Mouse (Mus musculus) embryonic facial prominence, embryonic 14.5 days (tissue): ENCODE results near the gene Msh5. TPM values are rescaled to one million over a fixed set of nuclear protein-coding genes. Genes with fewer than 3 reads are reported as not detected.

ENCODE experiments used
- ATAC-seq: fragments of 200-750 bp; cut with Nextera tagmentation; 2 replicates; pipeline ENCODE4 v1.8.0; 2017; ENCODE audit warnings: low read depth, moderate number of reproducible peaks, moderate TSS enrichment
- DNase-seq: peaks from one replicate; pipeline ENCODE4 v3.0.0-alpha.2; 2015; ENCODE audit warnings: low spot score
- H3K27ac ChIP-seq: fragments of 300-500 bp; sonication (generic); replicated peaks from 2 replicates; pipeline ENCODE4 v1.5.1; 2014; ENCODE audit warnings: low read depth, mild to moderate bottlenecking, low read length, moderate library complexity
- H3K27me3 ChIP-seq: fragments of 300-500 bp; sonication (generic); replicated peaks from 2 replicates; pipeline ENCODE4 v1.6.1; 2014; ENCODE audit warnings: low read length; ENCODE audit not compliant: control insufficient read depth, insufficient read depth
- H3K36me3 ChIP-seq: fragments of 300-500 bp; sonication (generic); 2 replicates; pipeline ENCODE4 v1.6.1; 2014; ENCODE audit warnings: low read length, mixed read lengths; ENCODE audit not compliant: control insufficient read depth, insufficient read depth
- H3K4me1 ChIP-seq: fragments of 300-500 bp; sonication (generic); 2 replicates; pipeline ENCODE4 v1.6.1; 2014; ENCODE audit warnings: antibody characterized with exemption, low read length; ENCODE audit not compliant: control insufficient read depth, insufficient read depth
- H3K4me2 ChIP-seq: fragments of 300-500 bp; sonication (generic); 2 replicates; pipeline ENCODE4 v1.6.1; 2014; ENCODE audit warnings: low read depth, mild to moderate bottlenecking, low read length, moderate library complexity, mixed read lengths
- H3K4me3 ChIP-seq: fragments of 300-500 bp; sonication (generic); 2 replicates; pipeline ENCODE4 v1.5.1; 2014; ENCODE audit warnings: low read depth, mild to moderate bottlenecking, low read length
- H3K9ac ChIP-seq: fragments of 300-500 bp; sonication (generic); 2 replicates; pipeline ENCODE4 v1.6.1; 2014; ENCODE audit warnings: low read depth, mild to moderate bottlenecking, low read length, moderate library complexity, mixed read lengths
- H3K9me3 ChIP-seq: fragments of 300-500 bp; sonication (generic); 2 replicates; pipeline ENCODE4 v1.6.1; 2016; ENCODE audit warnings: low read length; ENCODE audit not compliant: control insufficient read depth
- WGBS: fragments of 180-500 bp; shearing (Covaris S2); extraction: QIAGEN DNeasy Blood & Tissue Kit; methylation state at CpG from one replicate; pipeline ENCODE4 v1.1.7; 2014; 5-methylcytosine and 5-hydroxymethylcytosine counted together
- polyA plus RNA-seq: library from polyadenylated mRNA; unstranded; fragments of >200 nt; fragmentation: Nextera tagmentation; extraction: Ambion mirVana; gene quantifications from 2 replicates; pipeline ENCODE4 v1.2.1, GENCODE M21; 2014

Gene Msh5
- polyA plus RNA-seq, 1 experiment from 2014 or later: 2.5 TPM

DNA sequence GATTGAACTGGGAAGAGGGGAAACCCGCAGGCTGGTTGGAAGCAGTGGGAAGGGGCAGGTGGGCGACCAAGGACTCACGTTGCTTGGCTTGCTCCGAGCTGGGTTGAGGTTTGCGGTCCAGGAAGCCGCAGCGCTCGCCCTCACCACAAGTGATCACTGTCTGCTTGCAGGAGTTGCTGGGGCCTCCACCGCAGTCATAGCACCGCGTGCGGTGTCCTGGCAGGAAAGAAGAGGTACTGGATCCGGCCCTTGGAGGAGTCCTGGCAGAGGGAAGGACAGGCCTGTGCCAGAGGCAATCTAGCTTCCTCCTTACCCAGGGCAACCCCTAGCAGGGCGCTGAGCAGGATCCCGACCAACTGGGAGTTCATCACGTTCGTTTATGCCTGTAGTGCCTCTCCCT, 27.6 kb upstream of the Msh5 start:
- Histone ChIP-seq H3K9me3 (no peaks in the 10 kb centered on the region), H3K27ac (no peak overlapping the region), H3K9ac (no peak overlapping the region), H3K4me3 (no peak overlapping the region), H3K36me3 (no peaks in the 10 kb centered on the region), H3K4me2 (no peak overlapping the region), H3K27me3 (no peaks in the 10 kb centered on the region), H3K4me1 (peaks cover 3% of the 10 kb centered on the region; the same call in 1 of the 2 replicates)
- DNase-seq (no peak), ATAC-seq (0 out of 2 replicates have a peak, but pooled peaks have one; percentile 14)
- 54% methylated on average over 8 of the region's 17 CpGs for WGBS

GRCm38 (mm10) chr17:35071454-35071853, 24.9 kb upstream of the Msh5 start:
- DNase-seq (no peak), ATAC-seq (no peak)
- H3K36me3 ChIP-seq: no peaks in the 10 kb centered on the region
- H3K27ac ChIP-seq: no peak overlapping the region
- WGBS: 73% methylated on average over 9 of the region's 9 CpGs
- no peaks in the 10 kb centered on the region for H3K9me3 ChIP-seq
- H3K4me1 ChIP-seq: no peaks in the 10 kb centered on the region
- H3K27me3 ChIP-seq: 0 out of 2 replicates have a peak, but pooled peaks cover 8% of the 10 kb centered on the region
- no peak overlapping the region for H3K9ac ChIP-seq
- H3K4me3 ChIP-seq: no peak overlapping the region
- no peak overlapping the region for H3K4me2 ChIP-seq

GRCm38 (mm10) chr17:35070556-35071229, 24.1 kb upstream of the Msh5 start:
- Histone ChIP-seq H3K9ac (no peak overlapping the region), H3K4me1 (no peaks in the 10 kb centered on the region), H3K4me3 (no peak overlapping the region), H3K27me3 (peaks cover 13% of the 10 kb centered on the region; the same call in 1 of the 2 replicates), H3K27ac (no peak overlapping the region), H3K4me2 (no peak overlapping the region), H3K36me3 (no peaks in the 10 kb centered on the region), H3K9me3 (no peaks in the 10 kb centered on the region)
- DNase-seq (no peak), ATAC-seq (no peak)
- 32% methylated on average over 6 of the region's 6 CpGs for WGBS

DNA sequence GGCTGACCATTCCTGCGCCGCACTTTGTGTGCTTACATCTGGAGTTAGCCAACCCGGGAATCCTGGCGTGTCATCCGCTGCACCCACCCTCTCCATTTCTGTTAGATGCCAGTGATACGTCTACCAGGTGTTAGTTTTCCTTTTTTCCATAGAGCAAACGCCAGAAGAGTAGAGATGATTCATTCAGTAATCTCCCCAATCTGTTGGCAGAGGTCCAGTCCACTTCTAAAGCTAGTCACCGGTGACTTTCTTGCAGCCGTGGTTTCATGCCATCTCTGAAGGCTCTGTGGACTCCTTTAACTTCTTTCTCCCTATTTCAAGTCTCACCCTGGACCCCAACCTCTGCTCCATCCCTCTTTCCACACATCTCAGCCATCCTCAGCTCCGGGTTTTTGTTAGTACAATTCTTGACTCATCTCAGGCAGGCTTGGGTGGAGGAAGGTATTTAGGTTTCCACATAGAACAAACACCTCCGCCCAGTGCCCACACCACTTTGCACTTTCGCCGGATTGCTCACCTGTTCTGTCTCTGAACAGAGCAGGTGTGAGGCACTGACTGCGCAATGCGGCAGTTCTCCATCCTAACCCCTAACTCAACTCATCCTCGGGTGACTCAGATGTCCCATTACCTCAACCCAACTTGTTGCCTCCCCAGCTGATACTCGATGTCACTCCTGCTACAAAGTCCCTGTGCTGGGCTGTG, 21.8 kb upstream of the Msh5 start:
- no peaks in the 10 kb centered on the region for H3K9me3 ChIP-seq
- peaks cover 6% of the 10 kb centered on the region; the same call in 1 of the 2 replicates for H3K4me1 ChIP-seq
- no peak overlapping the region for H3K4me3 ChIP-seq
- WGBS: 71% methylated on average over 17 of the region's 17 CpGs
- ATAC-seq (no peak), DNase-seq (no peak)
- H3K36me3 ChIP-seq: no peaks in the 10 kb centered on the region; the same call in 1 of the 2 replicates
- no peak overlapping the region for H3K4me2 ChIP-seq
- no peak overlapping the region for H3K27ac ChIP-seq
- peaks cover 20% of the 10 kb centered on the region for H3K27me3 ChIP-seq
- H3K9ac ChIP-seq: no peak overlapping the region

GRCm38 (mm10) chr17:35066084-35066483, 19.5 kb upstream of the Msh5 start, which contains the start of gene Mpig6b:
Mpig6b (minus strand) TSS chr17:35066184.
- peaks cover 19% of the 10 kb centered on the region for H3K36me3 ChIP-seq
- H3K4me3 ChIP-seq: peak within 1 kb of the TSS; percentile 34
- H3K27me3 ChIP-seq: peaks cover 20% of the 10 kb centered on the region
- DNase-seq: no peak
- ATAC-seq: no peak
- no peaks in the 10 kb centered on the region for H3K9me3 ChIP-seq
- H3K4me2 ChIP-seq: peak within 1 kb of the TSS; percentile 61
- H3K4me1 ChIP-seq: peaks cover 6% of the 10 kb centered on the region; the same call in 1 of the 2 replicates
- WGBS: 43% methylated on average over 10 of the region's 10 CpGs
- peak within 1 kb of the TSS; percentile 56 for H3K9ac ChIP-seq
- peak within 1 kb of the TSS; percentile 54 for H3K27ac ChIP-seq

DNA sequence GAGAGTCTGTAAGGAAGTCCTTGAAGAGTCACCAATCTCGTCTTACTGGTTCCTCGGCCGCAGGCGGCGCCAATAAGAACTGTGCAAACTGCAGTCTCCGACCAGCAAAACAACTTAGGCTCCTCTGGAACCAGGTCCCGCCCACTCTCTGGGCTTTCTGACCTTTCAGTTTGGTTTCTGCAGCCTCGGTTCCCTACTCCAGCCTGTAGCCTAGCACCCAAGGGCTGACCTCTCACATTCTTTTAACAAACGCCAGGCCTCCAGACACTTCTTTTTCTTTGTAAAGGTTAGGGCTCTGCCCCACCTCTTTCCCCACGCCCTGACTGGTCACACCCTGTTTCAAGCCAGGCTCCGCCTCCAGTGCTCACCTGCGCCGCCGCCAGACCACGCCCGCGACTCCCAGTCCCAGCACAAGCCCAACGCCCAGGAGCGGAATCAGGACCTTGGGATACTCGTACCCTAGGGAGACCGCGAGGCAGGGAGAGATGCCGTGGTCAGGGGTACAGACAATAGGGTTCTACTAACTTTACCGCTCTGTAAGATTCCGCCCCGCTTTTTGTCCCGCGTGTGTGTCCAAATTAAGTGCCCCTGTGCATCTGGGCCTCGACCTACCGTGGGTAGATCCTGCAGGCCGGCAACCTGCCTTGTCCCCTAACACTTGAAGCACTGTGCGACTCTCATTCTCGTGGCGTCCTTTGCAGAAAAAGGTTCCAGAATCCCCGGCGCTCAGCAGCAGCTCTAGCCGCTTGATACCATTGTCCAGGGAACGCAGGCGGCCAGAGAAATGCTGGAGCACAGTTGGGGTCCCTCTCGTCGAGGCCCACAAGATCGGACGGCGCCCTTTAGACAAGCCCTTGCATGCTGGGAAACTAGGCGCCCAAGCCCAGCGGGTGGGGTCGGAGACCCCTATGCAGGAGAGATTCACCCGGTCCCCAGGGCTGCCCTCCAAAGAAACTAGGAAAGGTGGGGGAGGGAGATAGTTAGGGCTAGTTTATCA, 18.7 kb upstream of the Msh5 start, which contains the start of gene Ly6g6c:
Ly6g6c (plus strand) TSS at position 438 of the 997 bp plus-strand sequence.
- Histone ChIP-seq H3K36me3 (peaks cover 27% of the 10 kb centered on the region), H3K4me3 (peak within 1 kb of the TSS; percentile 34), H3K4me2 (peak within 1 kb of the TSS; percentile 61), H3K4me1 (peaks cover 6% of the 10 kb centered on the region; the same call in 1 of the 2 replicates), H3K27ac (peak within 1 kb of the TSS; percentile 54), H3K9me3 (no peaks in the 10 kb centered on the region), H3K27me3 (peaks cover 20% of the 10 kb centered on the region), H3K9ac (peak within 1 kb of the TSS; percentile 56)
- ATAC-seq (peak; percentile 71), DNase-seq (peak; percentile 87)
- WGBS: 2% methylated on average over 44 of the region's 48 CpGs

- DNase-seq: no peak
- peaks cover 6% of the 10 kb centered on the region; the same call in 1 of the 2 replicates for H3K4me1 ChIP-seq
- WGBS: 21% methylated on average over 9 of the region's 10 CpGs
- H3K36me3 ChIP-seq: peaks cover 27% of the 10 kb centered on the region
- peak overlapping the region; percentile 54 for H3K27ac ChIP-seq
- H3K27me3 ChIP-seq: peaks cover 20% of the 10 kb centered on the region
- H3K4me2 ChIP-seq: peak overlapping the region; percentile 61
- H3K9ac ChIP-seq: peak overlapping the region; percentile 56; the same call in 1 of the 2 replicates
- H3K9me3 ChIP-seq: no peaks in the 10 kb centered on the region
- peak overlapping the region; percentile 34 for H3K4me3 ChIP-seq
- ATAC-seq: no peak
Measured at GRCm38 (mm10) chr17:35064378-35064877, 17.9 kb upstream of the Msh5 start.

DNA sequence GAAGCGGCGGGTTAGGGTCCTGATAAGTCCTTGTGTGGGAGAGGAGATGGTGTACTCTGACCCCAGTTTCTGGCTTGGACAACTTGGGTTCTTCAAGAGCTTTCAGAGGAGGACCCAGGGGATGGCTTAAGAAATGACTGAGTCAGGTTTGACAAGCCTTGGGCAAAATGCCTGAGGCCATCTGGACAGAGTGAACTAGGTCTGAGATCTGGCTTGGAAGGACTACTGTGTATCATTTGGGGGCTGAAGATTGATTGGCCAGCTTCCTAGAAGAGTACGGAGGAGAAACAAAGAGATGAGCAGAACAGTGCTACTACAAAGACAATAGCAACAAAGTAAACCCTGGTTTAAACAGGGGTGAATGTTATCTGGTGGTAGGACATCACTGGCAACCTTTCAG, 16.9 kb upstream of the Msh5 start:
- Histone ChIP-seq H3K36me3 (peaks cover 27% of the 10 kb centered on the region), H3K27me3 (peaks cover 20% of the 10 kb centered on the region), H3K9me3 (no peaks in the 10 kb centered on the region), H3K27ac (no peak overlapping the region), H3K4me3 (no peak overlapping the region), H3K4me1 (peaks cover 6% of the 10 kb centered on the region; the same call in 1 of the 2 replicates), H3K4me2 (no peak overlapping the region), H3K9ac (no peak overlapping the region)
- no peak for DNase-seq
- no peak for ATAC-seq
- 93% methylated on average over 3 of the region's 3 CpGs for WGBS
